Mouse (Mus musculus) v-Abl transformed pro-B cells (cell line): Measurements from ENCODE around the gene Zfp276.
"Not testable (repeated sequence)": the region's sequence is repeated elsewhere in the genome, so short reads cannot be mapped to it uniquely, and the experiment has no call there.

Experiments used
- in situ Hi-C, 2 experiments: fragments of 400-800 bp; cut with MboI; formaldehyde crosslinking; loops; one replicate each; pipeline ENCODE4 v1.15.1; 2025; ENCODE audit not compliant: unreplicated experiment in 2 of 2

Zfp276 gene

GRCm38 (mm10) chr8:123254099-123254885 is at the start of gene Zfp276, which contains the start of gene Vps9d1:
Zfp276 (plus strand) TSS chr8:123254195.
Vps9d1 (minus strand) TSS chr8:123254348.
- in situ Hi-C loops, result no loop called here

- in situ Hi-C loops, result loop anchor here (5.0 to 10.0 kb wide), 2 partner anchors 73 to 75 kb away; no protein-coding TSS in a partner anchor
Measured at GRCm38 (mm10) chr8:123211876-123212275, 42.1 kb upstream of the Zfp276 start.

GRCm38 (mm10) chr8:123212321-123213117 is 41.5 kb upstream of the Zfp276 start, which contains the start of the genes Chmp1a and Spata33:
Chmp1a (minus strand) TSS chr8:123212763.
Spata33 (plus strand) TSS chr8:123212832.
- in situ Hi-C loops, result loop anchor here (5.0 to 10.0 kb wide), 2 partner anchors 72 to 75 kb away; no protein-coding TSS in a partner anchor

DNA sequence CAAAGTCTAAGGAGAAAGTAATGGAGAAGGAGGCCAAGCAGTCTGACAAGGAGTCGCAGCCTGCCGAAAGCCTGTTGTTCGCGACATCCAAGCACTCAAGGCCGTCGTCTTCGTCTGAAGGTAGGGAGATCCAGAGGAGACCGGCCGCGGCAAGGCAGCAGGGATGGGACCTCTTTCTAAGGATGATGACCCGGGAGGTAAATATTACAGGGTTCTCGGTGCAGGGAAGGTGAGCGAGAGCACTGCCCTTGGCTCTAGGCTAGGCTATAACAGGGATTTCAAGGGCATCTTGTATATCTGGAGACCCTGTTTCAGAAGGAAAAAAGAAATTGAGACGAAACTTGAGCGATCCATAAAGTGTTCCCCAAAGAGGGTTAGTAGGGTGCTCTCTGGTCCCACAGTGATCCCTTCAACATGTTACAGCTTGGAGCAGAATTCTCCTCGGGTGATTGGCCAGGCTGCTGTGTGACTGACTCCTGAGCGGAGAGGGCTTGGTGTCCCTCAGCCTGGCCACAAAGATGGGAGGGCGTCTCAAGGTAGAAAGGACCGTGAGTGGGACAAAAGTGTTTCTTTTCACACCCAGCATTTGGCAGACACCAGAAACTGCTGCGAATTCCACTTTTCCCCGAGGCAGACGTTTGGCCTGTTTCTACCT is 40.8 kb upstream of the Zfp276 start:
- in situ Hi-C loops, result loop anchor here (5.0 to 10.0 kb wide), 2 partner anchors 72 to 74 kb away; no protein-coding TSS in a partner anchor

GRCm38 (mm10) chr8:123215430-123215829 is 38.6 kb upstream of the Zfp276 start:
- in situ Hi-C loops, result loop anchor here in 1 of 2 experiments (10.0 kb wide), 1 partner anchor 69 kb away; no protein-coding TSS in a partner anchor

DNA sequence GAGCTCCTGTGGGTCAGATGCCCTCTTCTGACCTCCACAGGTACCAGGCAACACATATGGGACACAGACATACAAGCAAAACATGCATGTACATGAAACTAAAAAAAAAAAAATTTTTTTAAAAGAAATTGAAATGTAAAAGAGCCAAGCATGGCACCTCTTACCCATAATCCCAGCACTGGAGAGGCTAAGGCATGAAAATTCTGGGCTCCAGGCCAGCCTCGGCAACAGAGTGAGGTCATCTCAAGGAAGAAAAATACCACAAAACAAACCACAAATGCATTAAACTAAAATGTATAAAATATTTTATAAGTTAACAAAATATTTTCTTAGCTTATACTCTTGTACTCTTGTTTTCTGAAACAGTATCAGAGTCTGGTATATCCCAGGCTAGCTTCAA is 33.1 kb upstream of the Zfp276 start:
- in situ Hi-C loops, result loop anchor here in 1 of 2 experiments (10.0 kb wide), 1 partner anchor 846 kb away; the partner anchor contains the start of gene Zc3h18

GRCm38 (mm10) chr8:123224278-123225266 is 29.4 kb upstream of the Zfp276 start, which contains the start of gene Cdk10:
Cdk10 (plus strand) TSS chr8:123224842.
- in situ Hi-C loops, result loop anchor here in 1 of 2 experiments (10.0 kb wide), 1 partner anchor 850 kb away; the partner anchor contains the start of gene Zc3h18

DNA sequence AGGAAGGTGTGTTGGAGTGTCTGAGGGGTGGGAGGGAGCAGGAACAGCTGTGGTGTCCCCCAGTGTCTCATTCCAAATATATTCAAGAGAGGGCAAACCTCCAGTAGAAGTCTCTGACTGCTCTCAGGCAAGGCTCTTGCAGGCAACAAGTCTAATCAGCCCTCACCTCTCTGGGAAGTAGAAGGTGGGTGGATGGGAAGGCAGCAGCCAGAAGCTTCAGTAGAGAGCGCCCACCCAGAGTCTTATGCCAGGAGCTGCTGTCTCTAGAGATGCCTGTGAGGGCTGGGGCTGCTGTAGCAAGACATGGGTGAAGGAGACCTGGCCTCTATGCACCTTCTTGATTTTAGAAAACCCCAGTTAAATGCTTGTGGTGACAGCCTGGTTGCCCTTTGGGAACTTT is 25.6 kb upstream of the Zfp276 start:
- in situ Hi-C loops, result loop anchor here in 1 of 2 experiments (10.0 kb wide), 1 partner anchor 854 kb away; the partner anchor contains the start of gene Zc3h18

DNA sequence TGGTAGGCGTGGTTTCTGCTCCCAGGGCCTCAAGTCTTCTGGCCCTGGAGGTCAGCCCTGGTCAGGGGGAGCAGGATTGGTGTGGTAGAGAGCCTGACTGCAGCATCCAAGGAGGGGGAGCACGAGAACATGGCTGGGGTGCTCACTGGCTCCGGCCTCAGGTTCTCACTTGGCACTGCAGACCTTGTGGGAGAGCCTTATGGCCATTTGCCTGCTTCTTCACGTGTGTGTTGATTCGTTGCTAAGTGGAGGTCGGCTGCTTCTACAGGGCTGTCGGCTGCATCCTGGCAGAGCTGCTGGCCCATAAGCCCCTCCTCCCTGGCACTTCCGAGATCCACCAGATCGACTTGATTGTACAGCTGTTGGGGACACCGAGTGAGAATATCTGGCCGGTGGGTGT is 23.7 kb upstream of the Zfp276 start:
- in situ Hi-C loops, result not testable (repeated sequence)

- in situ Hi-C loops, result no loop called here
Measured at GRCm38 (mm10) chr8:123231742-123232141, 22.3 kb upstream of the Zfp276 start.

DNA sequence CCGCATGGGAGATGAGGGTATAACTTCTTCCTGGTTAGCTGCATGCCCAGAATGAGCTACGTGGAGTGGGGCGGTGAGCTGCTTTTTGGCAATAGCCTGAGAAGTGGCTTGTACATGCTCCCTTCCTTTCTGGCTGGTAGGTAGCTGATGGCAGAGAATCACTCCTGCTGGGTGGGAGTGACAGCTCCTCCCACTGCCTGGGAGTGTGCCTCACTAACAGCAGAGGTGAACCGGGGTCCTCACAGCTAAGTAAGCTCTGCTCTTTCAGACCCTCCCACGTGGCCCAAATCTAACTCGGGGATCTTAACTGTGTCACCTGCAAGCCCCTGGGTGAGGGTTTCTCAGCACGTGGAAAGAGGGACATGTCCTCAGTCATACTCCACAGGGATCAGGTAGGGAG is 21.4 kb upstream of the Zfp276 start:
- in situ Hi-C loops, result no loop called here

GRCm38 (mm10) chr8:123233300-123233699 is 20.7 kb upstream of the Zfp276 start:
- in situ Hi-C loops, result no loop called here

DNA sequence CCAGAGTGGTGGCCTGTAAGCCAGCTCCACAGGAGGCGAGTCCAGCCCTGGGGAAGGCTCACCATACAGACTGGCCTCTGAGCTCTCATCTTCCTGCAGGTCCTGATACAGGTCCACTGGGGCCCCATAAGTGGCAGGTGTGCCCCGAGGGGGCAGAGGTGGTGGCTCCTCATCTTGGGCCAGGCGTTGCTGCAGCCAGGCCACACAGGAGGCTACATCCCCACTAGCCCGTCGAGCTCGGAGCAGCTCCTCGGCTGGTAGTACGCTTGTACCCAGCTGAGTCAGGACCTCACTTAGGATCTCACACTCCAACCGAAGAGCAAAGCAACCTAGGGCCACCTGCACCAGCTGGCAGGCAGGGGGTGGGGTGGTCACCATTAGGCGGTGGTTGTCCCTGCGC is 20.2 kb upstream of the Zfp276 start:
- in situ Hi-C loops, result no loop called here

- in situ Hi-C loops, result no loop called here
Measured at GRCm38 (mm10) chr8:123234918-123235519, 19.0 kb upstream of the Zfp276 start.

- in situ Hi-C loops, result no loop called here
Measured at GRCm38 (mm10) chr8:123235520-123236497, 18.2 kb upstream of the Zfp276 start, which contains the start of gene Spata2l. Spata2l (minus strand) TSS chr8:123236233.

- in situ Hi-C loops, result no loop called here
Measured at GRCm38 (mm10) chr8:123239398-123239797, 14.6 kb upstream of the Zfp276 start.

- in situ Hi-C loops, result no loop called here
Measured at GRCm38 (mm10) chr8:123242107-123242923, 11.7 kb upstream of the Zfp276 start.
